Mouse (Mus musculus) naive thymus-derived CD4-positive, alpha-beta T cell, adult 5 months (primary cell): ENCODE results near the gene Apol6. TPM values are rescaled to one million over a fixed set of nuclear protein-coding genes. Genes with fewer than 3 reads are reported as not detected.

Experiments
- polyA plus RNA-seq: library from polyadenylated mRNA; unstranded; fragments of 100-300 nt; shearing (Covaris generic); gene quantifications from one replicate; pipeline ENCODE4 v1.2.1, GENCODE M21; 2017

Apol6 gene
- not detected for polyA plus RNA-seq

GRCm38 (mm10) chr15:77044597-77045320 lies at the start of gene Apol6:
Gene Apol6, plus strand, starts transcription at chr15:77044729.

GRCm38 (mm10) chr15:77050570-77050969 lies 6.0 kb downstream of the Apol6 start, which contains the start of gene Mb:
Gene Mb, minus strand, starts transcription at chr15:77050670.

Other genes with a start within 250 kb of the Apol6 start
- 7.1 TPM for gene Zfp251, start 173.3 kb upstream of the Apol6 start, polyA plus RNA-seq
- 9.1 TPM for gene Zfp7, start 165.5 kb upstream of the Apol6 start, polyA plus RNA-seq
- gene Gm49527, start 165.4 kb upstream of the Apol6 start, polyA plus RNA-seq: not detected
- gene Zfp647, start 119.3 kb upstream of the Apol6 start, polyA plus RNA-seq: not detected
- gene 1110038F14Rik, start 96.2 kb upstream of the Apol6 start, polyA plus RNA-seq: 45.1 TPM
- not detected for gene Mb, start 5.9 kb downstream of the Apol6 start, polyA plus RNA-seq